Mouse (Mus musculus) CH12.LX (cell line): ENCODE results near the gene Cbx1. TPM values are rescaled to one million over a fixed set of nuclear protein-coding genes. Genes with fewer than 3 reads are reported as not detected.

Source experiments
- DNase-seq: peaks from one replicate; pipeline ENCODE4 v3.0.0-alpha.2; 2013; ENCODE audit errors: extremely low read depth
- H3K27ac ChIP-seq: 2 replicates; pipeline ENCODE4 v1.5.1; 2012; ENCODE audit warnings: low read depth, mild to moderate bottlenecking, control low read depth, moderate library complexity; ENCODE audit not compliant: insufficient read depth
- H3K27me3 ChIP-seq: replicated peaks from 2 replicates; pipeline ENCODE3; 2012; ENCODE audit warnings: inconsistent platforms
- H3K36me3 ChIP-seq, 2 experiments: replicated peaks in 1 of 2; 2 replicates each; pipeline versions ENCODE3 to v1.6.1; 2012; ENCODE audit warnings: inconsistent platforms in 1 of 2, low read length in 1 of 2, mild to moderate bottlenecking in 1 of 2, mixed read lengths in 1 of 2, moderate library complexity in 1 of 2; ENCODE audit not compliant: control insufficient read depth in 1 of 2, insufficient read depth in 1 of 2
- H3K4me1 ChIP-seq, 2 experiments: 2 replicates each; pipeline ENCODE4 v1.6.1; 2012; ENCODE audit warnings: inconsistent platforms in 1 of 2, moderate library complexity in 1 of 2; ENCODE audit not compliant: insufficient read depth in 2 of 2, control insufficient read depth in 1 of 2
- H3K4me2 ChIP-seq: 2 replicates; pipeline ENCODE4 v1.6.1; 2012; ENCODE audit warnings: low read depth, mild to moderate bottlenecking, control low read depth; ENCODE audit not compliant: poor library complexity, insufficient read depth, severe bottlenecking
- H3K4me3 ChIP-seq, 3 experiments: fragments of 150-350 bp in 1 of 3; sonication (generic) in 1 of 3; replicated peaks in 1 of 3; 2 replicates each; pipeline versions ENCODE3 to v1.5.1; 2011 to 2012; ENCODE audit warnings: low read depth in 2 of 3, low read length in 2 of 3, mild to moderate bottlenecking in 2 of 3, moderate library complexity in 2 of 3, control low read depth in 1 of 3, improper control_type of control experiment in 1 of 3, inconsistent platforms in 1 of 3, mixed read lengths in 1 of 3; ENCODE audit not compliant: poor library complexity in 1 of 3
- H3K79me2 ChIP-seq: replicated peaks from 2 replicates; pipeline ENCODE4 v1.6.1; 2012; ENCODE audit warnings: mild to moderate bottlenecking, moderate library complexity; ENCODE audit not compliant: control insufficient read depth, poor library complexity, insufficient read depth, severe bottlenecking; ENCODE audit errors: extremely low read depth
- H3K9ac ChIP-seq: 2 replicates; pipeline ENCODE4 v1.6.1; 2012; ENCODE audit warnings: low read depth, mild to moderate bottlenecking, control low read depth, moderate library complexity; ENCODE audit not compliant: insufficient read depth
- H3K9me3 ChIP-seq: replicated peaks from 2 replicates; pipeline ENCODE3; 2012; ENCODE audit warnings: low read length, inconsistent platforms, mixed read lengths
- BHLHE40 ChIP-seq: IDR thresholded peaks from 2 replicates; pipeline ENCODE4 v1.6.1; 2011; ENCODE audit warnings: mild to moderate bottlenecking, low read depth, low read length, improper control_type of control experiment
- CHD2 ChIP-seq: IDR thresholded peaks from 2 replicates; pipeline ENCODE4 v1.6.1; 2011; ENCODE audit warnings: low read length, improper control_type of control experiment
- ELF1 ChIP-seq: IDR thresholded peaks from 2 replicates; pipeline ENCODE4 v1.6.1; 2014; ENCODE audit warnings: low read depth, mild to moderate bottlenecking, inconsistent platforms, low read length, improper control_type of control experiment
- EP300 ChIP-seq: IDR thresholded peaks from 2 replicates; pipeline ENCODE4 v1.6.1; 2011; ENCODE audit warnings: low read length, improper control_type of control experiment
- ETS1 ChIP-seq: conservative IDR thresholded peaks from 2 replicates; pipeline ENCODE4 v1.6.1; 2012; ENCODE audit warnings: low read depth, mild to moderate bottlenecking, inconsistent platforms, low read length, improper control_type of control experiment, moderate library complexity
- HCFC1 ChIP-seq: IDR thresholded peaks from 2 replicates; pipeline ENCODE4 v1.6.1; 2012; ENCODE audit warnings: low read depth, mild to moderate bottlenecking, inconsistent platforms, low read length, improper control_type of control experiment
- IRF4 ChIP-seq: IDR thresholded peaks from 2 replicates; pipeline ENCODE4 v1.6.1; 2014; ENCODE audit warnings: low read depth, mild to moderate bottlenecking, inconsistent platforms, low read length, improper control_type of control experiment
- JUN ChIP-seq: IDR thresholded peaks from 2 replicates; pipeline ENCODE4 v1.6.1; 2011; ENCODE audit warnings: low read depth, mild to moderate bottlenecking, low read length, improper control_type of control experiment, moderate library complexity; ENCODE audit not compliant: insufficient read depth
- KAT2A ChIP-seq: IDR thresholded peaks from 2 replicates; pipeline ENCODE4 v1.6.1; 2012; ENCODE audit warnings: low read length, improper control_type of control experiment, inconsistent platforms; ENCODE audit not compliant: insufficient replicate concordance
- MAFK ChIP-seq: IDR thresholded peaks from 2 replicates; pipeline ENCODE4 v1.6.1; 2011; ENCODE audit warnings: low read length, improper control_type of control experiment; ENCODE audit not compliant: insufficient replicate concordance
- MEF2A ChIP-seq: IDR thresholded peaks from 2 replicates; pipeline ENCODE4 v1.6.1; 2014; ENCODE audit warnings: low read depth, mild to moderate bottlenecking, inconsistent platforms, low read length, improper control_type of control experiment, borderline replicate concordance
- MXI1 ChIP-seq: IDR thresholded peaks from 2 replicates; pipeline ENCODE4 v1.6.1; 2011; ENCODE audit warnings: mild to moderate bottlenecking, low read depth, low read length, improper control_type of control experiment
- PAX5 ChIP-seq: IDR thresholded peaks from 2 replicates; pipeline ENCODE4 v1.6.1; 2012; ENCODE audit warnings: low read length, inconsistent platforms, mixed read lengths
- POLR2AphosphoS2 ChIP-seq: IDR thresholded peaks from 2 replicates; pipeline ENCODE4 v1.6.1; 2011; ENCODE audit warnings: low read depth, low read length, improper control_type of control experiment
- RCOR1 ChIP-seq: conservative IDR thresholded peaks from 2 replicates; pipeline ENCODE4 v1.6.1; 2012; ENCODE audit warnings: low read depth, mild to moderate bottlenecking, inconsistent platforms, low read length, improper control_type of control experiment
- SIN3A ChIP-seq: IDR thresholded peaks from 2 replicates; pipeline ENCODE4 v1.6.1; 2012; ENCODE audit warnings: low read length, improper control_type of control experiment, inconsistent platforms
- TCF12 ChIP-seq: IDR thresholded peaks from 2 replicates; pipeline ENCODE4 v1.6.1; 2014; ENCODE audit warnings: low read depth, mild to moderate bottlenecking, inconsistent platforms, low read length, improper control_type of control experiment
- ZKSCAN1 ChIP-seq: IDR thresholded peaks from 2 replicates; pipeline ENCODE4 v1.6.1; 2012; ENCODE audit warnings: low read depth, inconsistent platforms, low read length, improper control_type of control experiment, borderline replicate concordance
- ZNF384 ChIP-seq: IDR thresholded peaks from 2 replicates; pipeline ENCODE4 v1.6.1; 2012; ENCODE audit warnings: low read depth, low read length, improper control_type of control experiment, inconsistent platforms
- dilution Hi-C: fragments of 300-500 bp; cut with MboI; formaldehyde crosslinking; loops from 2 replicates; pipeline ENCODE4 v1.14.3; 2020; ENCODE audit warnings: low sequenced_read_pairs; ENCODE audit not compliant: extremely low pct_unique_long_range_greater_than_20kb, extremely low pct_ligation_motif_present
- in situ Hi-C: fragments of 300-500 bp; cut with MboI; formaldehyde crosslinking; loops from 3 replicates; pipeline ENCODE4 v1.14.3; 2019; ENCODE audit warnings: low sequenced_read_pairs, low pct_ligation_motif_present, low pct_unique_long_range_greater_than_20kb, mixed read lengths
- polyA plus RNA-seq: library from polyadenylated mRNA; unstranded; fragments of >175 nt; gene quantifications from 2 replicates; pipeline ENCODE4 v1.2.1, GENCODE M21; 2012; ENCODE audit warnings: low read depth; ENCODE audit not compliant: insufficient read length
- total RNA-seq, 2 experiments: library from RNA; depleted of rRNA; stranded (reverse); fragments of 300-350 nt in 1 of 2; fragments of >200 nt in 1 of 2; gene quantifications; 2 replicates each; pipeline ENCODE4 v1.2.3; 2012 to 2014

The Cbx1 gene
- total and polyA plus RNA-seq, 3 experiments, result 115 to 223 (median 144) TPM

DNA sequence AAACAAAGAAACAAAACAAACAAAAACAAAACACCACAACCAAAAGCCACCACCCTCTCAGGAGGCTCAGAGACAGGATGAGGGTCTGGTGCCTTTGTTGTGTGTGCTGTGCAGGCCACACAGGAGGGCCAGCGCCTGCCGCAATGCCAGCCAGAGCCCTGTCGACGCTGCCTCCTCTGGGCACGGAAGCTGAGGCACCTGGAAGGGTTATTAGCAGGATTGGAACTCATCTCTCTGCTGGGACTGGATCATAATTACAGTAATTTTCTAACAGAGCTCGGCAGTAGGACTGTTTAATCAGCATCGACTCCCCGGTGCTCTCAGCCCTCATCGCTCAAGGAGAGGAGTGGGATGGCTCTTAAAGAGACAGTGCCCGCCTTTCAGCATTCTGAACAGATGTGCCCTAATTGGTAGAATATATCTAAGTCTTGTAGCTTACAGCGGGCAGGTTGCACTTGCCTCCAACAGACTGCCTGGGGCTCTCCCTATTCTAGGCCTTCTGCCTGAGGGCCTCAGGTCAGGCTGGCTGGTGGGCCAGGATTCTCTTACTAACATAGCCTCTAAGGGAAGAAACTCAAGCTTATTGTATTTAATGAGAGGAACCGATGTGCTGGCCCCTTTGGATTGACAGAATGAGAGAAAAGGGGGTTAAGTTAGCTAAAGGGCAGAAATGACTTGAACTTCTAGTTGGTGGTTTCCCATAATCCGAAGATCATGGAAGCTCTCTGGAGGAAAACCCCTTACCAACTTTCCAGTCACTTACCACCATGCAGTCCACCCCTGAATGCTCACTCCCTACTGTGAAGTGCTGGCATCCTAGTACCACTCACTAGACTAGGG lies 24.2 kb upstream of the Cbx1 start (continued):
- TF ChIP-seq ZNF384 (no peak), JUN (peak; percentile 50), HCFC1 (no peak; the same call in 1 of the 2 replicates), POLR2AphosphoS2 (peak; percentile 67), KAT2A (0 out of 2 replicates have a peak, but pooled peaks have one; percentile 30), TCF12 (peak; percentile 53; the same call in 1 of the 2 replicates), RCOR1 (peak; percentile 84), IRF4 (peak; percentile 88)

DNA sequence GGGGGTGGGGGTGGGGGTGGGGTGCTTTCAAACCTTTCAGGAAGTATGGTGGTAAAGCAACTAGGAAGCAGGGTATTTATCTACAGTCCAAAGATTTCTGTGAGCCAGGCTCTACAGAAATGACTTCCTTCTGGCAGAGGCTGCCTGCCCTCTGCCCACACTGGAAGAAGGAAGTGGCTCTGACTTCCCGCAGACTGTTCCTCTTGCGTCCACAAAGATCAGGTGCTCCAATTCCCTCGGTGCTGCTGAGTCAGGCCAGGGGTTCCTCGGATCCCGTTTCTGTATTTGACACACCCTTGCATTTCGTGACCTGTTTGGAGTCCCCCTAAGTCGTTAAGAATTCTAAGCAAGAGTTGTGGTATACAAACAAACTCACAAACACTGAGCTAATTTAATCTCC lies 23.3 kb upstream of the Cbx1 start:
- dilution Hi-C loops, result no loop called here
- H3K9ac ChIP-seq, result no peak overlapping the region
- H3K4me1 ChIP-seq, result peaks cover 41 to 98% of the 10 kb centered on the region in 2 experiments
- no peaks in the 10 kb centered on the region for H3K9me3 ChIP-seq
- H3K36me3 ChIP-seq, result peaks cover 44 to 74% of the 10 kb centered on the region in 2 experiments
- H3K79me2 ChIP-seq, result no peaks in the 10 kb centered on the region
- H3K4me3 ChIP-seq, result no peak overlapping the region
- TF ChIP-seq KAT2A (no peak), BHLHE40 (peak; percentile 72), ZNF384 (no peak), MAFK (peak; percentile 69), TCF12 (peak; percentile 36), ELF1 (peak; percentile 60), PAX5 (no peak), CHD2 (peak; percentile 35; the same call in 1 of the 2 replicates), MEF2A (peak; percentile 50), EP300 (peak; percentile 58), MXI1 (no peak), ETS1 (peak; percentile 73), ZKSCAN1 (no peak), SIN3A (peak; percentile 5; the same call in 1 of the 2 replicates), IRF4 (peak; percentile 70)
- peak; percentile 86 for DNase-seq
- H3K27ac ChIP-seq, result peak overlapping the region; percentile 87
- H3K27me3 ChIP-seq, result no peaks in the 10 kb centered on the region
- H3K4me2 ChIP-seq, result peak overlapping the region; percentile 19
- in situ Hi-C loops, result no loop called here
